Mouse (Mus musculus): ENCODE measurements around the gene Tbkbp1.

- no peak for TF ChIP-seq POLR2A (IDR thresholded peaks at IDR 0.05; ENCODE audit: extremely low read depth, insufficient read depth, low read length)
- no peak for TF ChIP-seq CTCF (IDR thresholded peaks at IDR 0.05; ENCODE audit: low read depth, low read length)
These were observed 64.9 kb downstream of the Tbkbp1 start for GRCm38 (mm10) chr11:97086365-97086764.
